Mouse (Mus musculus): ENCODE measurements at regions not wholly inside any gene's neighbourhood (a gene's known extent, or its start where the extent isn't known, plus 50 kb on each side); places are given as distances from the start of the nearest gene placed in this dataset.
A peak's percentile ranks its signal among the peaks of the same experiment; 100 is the strongest.

- peak; percentile 49 to 72 for DNase-seq
These were observed 1034.5 kb downstream of the Gm10330 start for GRCm38 (mm10) chr12:22745556-22745955.

DNA sequence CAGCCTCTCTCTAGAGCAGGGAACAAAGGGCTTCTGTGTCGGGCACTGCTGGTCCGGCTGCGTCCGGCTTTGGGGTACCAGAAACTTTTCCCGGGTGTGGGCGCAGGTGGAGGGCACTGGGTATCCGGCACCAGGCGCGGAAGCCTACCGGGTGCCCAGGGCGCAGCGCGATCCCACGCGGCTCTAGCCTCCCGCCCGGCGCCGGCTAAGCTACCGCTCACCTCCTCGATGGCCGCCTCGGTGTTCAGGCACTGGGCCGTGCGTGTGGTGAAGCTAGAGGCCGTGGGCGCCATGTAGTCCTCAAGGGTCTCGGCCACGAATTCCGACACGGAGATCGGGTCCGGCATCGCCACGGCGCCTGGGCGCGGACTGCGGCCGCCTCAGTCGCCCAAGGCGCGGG is 1035.0 kb downstream of the Gm10330 start:
- DNase-seq: peak; percentile 6 to 29
